Mouse (Mus musculus): ENCODE measurements around the gene Pigl. TPM values are rescaled to one million over a fixed set of nuclear protein-coding genes. Genes with fewer than 3 reads are reported as not detected.

Pigl gene
- polyA plus RNA-seq, 1 experiment = 3.7 TPM

DNA sequence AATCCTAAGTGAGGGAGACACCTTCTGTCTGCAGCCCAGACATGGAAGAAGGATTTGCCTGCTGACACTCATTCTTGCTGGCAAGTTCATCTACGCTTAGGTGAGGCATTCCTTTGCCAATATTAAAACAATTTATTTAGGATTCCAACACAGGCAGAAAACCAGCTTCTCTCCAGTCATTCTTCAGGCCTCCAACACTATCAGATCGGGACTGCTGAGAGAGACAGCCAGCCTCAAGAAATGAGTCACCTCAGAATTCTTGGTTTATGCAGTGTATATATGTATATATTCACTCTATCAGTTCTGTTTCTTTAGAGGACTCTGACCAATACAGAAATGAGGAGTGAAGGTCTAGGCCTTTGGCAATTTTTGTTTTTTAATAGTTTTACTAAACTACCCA is 105.3 kb downstream of the Pigl start:
- no peaks in the 10 kb centered on the region for H3K36me3 ChIP-seq (ENCODE audit: control insufficient read depth, insufficient read depth)
- H3K4me2 ChIP-seq (ENCODE audit: low read depth) = no peak overlapping the region
- H3K79me2 ChIP-seq (ENCODE audit: control insufficient read depth, insufficient read depth) = no peaks in the 10 kb centered on the region
- no peak overlapping the region for H3ac ChIP-seq (ENCODE audit: control insufficient read depth, insufficient read length)
- no peaks in the 10 kb centered on the region for H3K27me3 ChIP-seq (ENCODE audit: control insufficient read depth, insufficient read depth, insufficient read length)
- TF ChIP-seq MAX (IDR thresholded peaks at IDR 0.05; ENCODE audit: low read depth) = no peak
- TF ChIP-seq TCF12 (IDR thresholded peaks at IDR 0.05; ENCODE audit: insufficient read depth, poor library complexity, severe bottlenecking) = no peak
- no peak for TF ChIP-seq MYOD1 (IDR thresholded peaks at IDR 0.05; ENCODE audit: control insufficient read depth in 1 of 3, insufficient read length in 2 of 3, low read depth in 2 of 3)
- TF ChIP-seq E2F4 (IDR thresholded peaks at IDR 0.05; ENCODE audit: insufficient read depth) = no peak
- no peak for TF ChIP-seq USF1 (IDR thresholded peaks at IDR 0.05; ENCODE audit: low read depth)
- TF ChIP-seq REST (IDR thresholded peaks at IDR 0.05; ENCODE audit: insufficient read depth, insufficient read length) = no peak
- TF ChIP-seq CEBPB (IDR thresholded peaks at IDR 0.05; ENCODE audit: insufficient read depth, poor library complexity, severe bottlenecking) = no peak
- TF ChIP-seq SRF (IDR thresholded peaks at IDR 0.05; ENCODE audit: control insufficient read depth, insufficient read length, low read depth) = no peak
- no peak for TF ChIP-seq POLR2AphosphoS2 (IDR thresholded peaks at IDR 0.05; ENCODE audit: insufficient read length, low read depth)
- no peak for TF ChIP-seq TCF3 (IDR thresholded peaks at IDR 0.05; ENCODE audit: insufficient read length, low read depth)
- no peak for TF ChIP-seq MYOG (IDR thresholded peaks at IDR 0.05; ENCODE audit: control insufficient read depth in 1 of 3, insufficient read depth in 1 of 3, insufficient read length in 2 of 3, low read depth in 2 of 3)
- TF ChIP-seq POLR2A (IDR thresholded peaks at IDR 0.05; ENCODE audit: insufficient read length, low read depth) = no peak
- H3K4me3 ChIP-seq = no peak overlapping the region

Other genes with a start within 250 kb of the Pigl start
- 6.6 TPM for gene Adora2b, start 209.5 kb upstream of the Pigl start, polyA plus RNA-seq (2012; fragmentation: generic; extraction: Trizol)
- 39.4 TPM for gene Zswim7, start 177.1 kb upstream of the Pigl start, polyA plus RNA-seq (2012; fragmentation: generic; extraction: Trizol)
- 9.4 TPM for gene Ttc19, start 177.0 kb upstream of the Pigl start, polyA plus RNA-seq (2012; fragmentation: generic; extraction: Trizol)
- gene Ncor1, start 81 bp downstream of the Pigl start, polyA plus RNA-seq (2012; fragmentation: generic; extraction: Trizol) = 41.0 TPM
- gene Cenpv, start 80.8 kb downstream of the Pigl start, polyA plus RNA-seq (2012; fragmentation: generic; extraction: Trizol) = 11.1 TPM
- 2,028 TPM for gene Ubb, start 92.7 kb downstream of the Pigl start, polyA plus RNA-seq (2012; fragmentation: generic; extraction: Trizol)
- 5.4 TPM for gene Trpv2, start 116.0 kb downstream of the Pigl start, polyA plus RNA-seq (2012; fragmentation: generic; extraction: Trizol)
- 19.5 TPM for gene Lrrc75a, start 190.1 kb downstream of the Pigl start, polyA plus RNA-seq (2012; fragmentation: generic; extraction: Trizol)
- 29.2 TPM for gene Mmgt2, start 190.2 kb downstream of the Pigl start, polyA plus RNA-seq (2012; fragmentation: generic; extraction: Trizol)

Measured in myocyte (in vitro differentiated cells).